Mouse (Mus musculus) macrophage (primary cell): ENCODE measurements around the gene Sbf2. TPM values are rescaled to one million over a fixed set of nuclear protein-coding genes. Genes with fewer than 3 reads are reported as not detected.
"Not testable (repeated sequence)": the region's sequence is repeated elsewhere in the genome, so short reads cannot be mapped to it uniquely, and the experiment has no call there.

Experiments used
- H3K27ac ChIP-seq: fragments of 350-480 bp; formaldehyde crosslinking; 2 replicates; pipeline ENCODE4 v1.9.0; 2021
- H3K36me3 ChIP-seq: fragments of 350-480 bp; formaldehyde crosslinking; 2 replicates; pipeline ENCODE4 v1.9.0; 2021; ENCODE audit errors: inconsistent target
- H3K4me3 ChIP-seq: fragments of 350-480 bp; formaldehyde crosslinking; 2 replicates; pipeline ENCODE4 v1.9.0; 2021; ENCODE audit errors: inconsistent target
- H3K79me2 ChIP-seq: fragments of 350-480 bp; formaldehyde crosslinking; 2 replicates; pipeline ENCODE4 v1.9.0; 2021; ENCODE audit errors: inconsistent target
- WGBS: methylation state at CpG from one replicate; pipeline ENCODE4 v1.1.7; 2026; ENCODE audit warnings: inconsistent platforms; ENCODE audit not compliant: missing documents; 5-methylcytosine and 5-hydroxymethylcytosine counted together
- polyA plus RNA-seq: library from polyadenylated mRNA; stranded (reverse); fragments of 250-400 nt; gene quantifications from 3 replicates; pipeline ENCODE4 v1.2.4, GENCODE M21; 2018; ENCODE audit warnings: inconsistent platforms

The Sbf2 gene
- polyA plus RNA-seq, 1 experiment from 2014 or later = 42.4 TPM

DNA sequence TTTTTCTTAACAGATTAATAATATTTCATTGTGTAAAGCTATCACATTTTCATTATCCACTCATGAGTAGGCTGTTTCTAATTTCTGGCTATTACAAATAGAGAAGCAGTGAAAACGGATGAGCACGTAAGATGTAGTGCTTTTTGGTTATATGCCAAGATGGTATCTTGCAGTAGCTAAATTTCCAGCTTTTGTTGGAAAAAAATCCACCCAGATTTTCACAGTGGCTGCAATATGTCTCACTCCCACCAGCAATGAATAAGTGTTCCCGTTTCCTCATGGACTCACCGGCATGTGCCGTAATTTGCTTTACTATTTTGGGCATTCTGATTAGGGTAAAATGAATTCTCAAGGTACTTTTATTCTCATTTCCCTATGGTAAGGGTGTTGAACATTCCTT lies 129.7 kb downstream of the Sbf2 start:
- 100% methylated on average over 5 of the region's 5 CpGs for WGBS

GRCm38 (mm10) chr7:110470987-110471386 lies 143.7 kb downstream of the Sbf2 start:
- 94% methylated on average over 6 of the region's 6 CpGs for WGBS
- no peak overlapping the region for H3K27ac ChIP-seq
- no peaks in the 10 kb centered on the region for H3K79me2 ChIP-seq
- no peak overlapping the region for H3K4me3 ChIP-seq
- no peaks in the 10 kb centered on the region for H3K36me3 ChIP-seq

More for the DNA sequence above, 129.7 kb downstream of the Sbf2 start:
- Histone ChIP-seq H3K36me3 (no peaks in the 10 kb centered on the region), H3K4me3 (no peak overlapping the region), H3K79me2 (no peaks in the 10 kb centered on the region), H3K27ac (no peak overlapping the region)

- H3K4me3 ChIP-seq = no peak overlapping the region
- no peaks in the 10 kb centered on the region for H3K79me2 ChIP-seq
- no peaks in the 10 kb centered on the region for H3K36me3 ChIP-seq
- H3K27ac ChIP-seq = no peak overlapping the region
- 90% methylated on average over 5 of the region's 5 CpGs for WGBS
Observed at GRCm38 (mm10) chr7:110463471-110463870, 151.3 kb downstream of the Sbf2 start.

DNA sequence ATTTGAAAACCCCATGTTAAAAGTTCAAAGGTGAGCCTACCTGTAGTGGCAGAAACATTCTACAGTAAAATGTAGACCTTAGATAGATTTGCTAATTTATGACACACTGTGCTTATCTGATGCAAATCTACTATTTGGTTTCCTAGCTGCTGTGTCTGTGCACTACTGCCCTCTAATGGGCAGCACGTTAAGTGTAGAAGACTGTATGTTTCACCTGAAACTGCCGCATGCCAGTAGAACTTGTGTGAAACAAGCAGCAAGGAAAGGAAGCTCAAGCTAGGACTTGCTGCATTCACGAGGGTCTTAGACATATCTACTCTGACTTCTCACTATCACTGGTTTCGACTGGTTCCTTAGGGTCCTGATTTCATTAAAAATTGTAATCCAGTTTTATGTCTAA lies 182.4 kb downstream of the Sbf2 start:
- H3K79me2 ChIP-seq = no peaks in the 10 kb centered on the region
- 23% methylated on average over 4 of the region's 4 CpGs for WGBS
- no peak overlapping the region for H3K27ac ChIP-seq
- 0 out of 2 replicates have a peak, but pooled peaks cover 5% of the 10 kb centered on the region for H3K36me3 ChIP-seq
- H3K4me3 ChIP-seq = no peak overlapping the region

DNA sequence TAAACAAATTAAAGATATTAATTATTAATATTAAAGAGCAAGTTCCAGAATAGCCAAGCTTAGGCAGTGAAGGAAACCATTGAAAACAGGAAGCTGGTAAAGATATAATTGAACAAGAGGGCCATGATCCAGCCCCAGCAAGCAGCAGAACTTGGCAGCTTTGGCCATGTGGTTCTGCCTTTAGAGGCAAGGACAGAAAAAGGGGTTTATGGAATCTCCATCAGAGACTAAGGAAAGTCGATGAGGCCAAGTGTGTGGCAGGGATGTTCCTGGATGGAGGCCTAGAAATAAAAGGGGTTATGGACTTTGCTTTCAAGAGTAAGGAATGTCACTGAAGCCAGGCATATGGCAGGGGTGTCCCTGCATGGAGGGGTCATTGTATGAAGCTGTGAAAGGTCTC lies 198.4 kb downstream of the Sbf2 start:
- 100% methylated on average over 1 of the region's 1 CpGs for whole genome bisulfite sequencing
- no peak overlapping the region for H3K4me3 ChIP-seq
- no peak overlapping the region for H3K27ac ChIP-seq
- no peaks in the 10 kb centered on the region for H3K79me2 ChIP-seq
- H3K36me3 ChIP-seq = peaks cover 6% of the 10 kb centered on the region; the same call in 1 of the 2 replicates

DNA sequence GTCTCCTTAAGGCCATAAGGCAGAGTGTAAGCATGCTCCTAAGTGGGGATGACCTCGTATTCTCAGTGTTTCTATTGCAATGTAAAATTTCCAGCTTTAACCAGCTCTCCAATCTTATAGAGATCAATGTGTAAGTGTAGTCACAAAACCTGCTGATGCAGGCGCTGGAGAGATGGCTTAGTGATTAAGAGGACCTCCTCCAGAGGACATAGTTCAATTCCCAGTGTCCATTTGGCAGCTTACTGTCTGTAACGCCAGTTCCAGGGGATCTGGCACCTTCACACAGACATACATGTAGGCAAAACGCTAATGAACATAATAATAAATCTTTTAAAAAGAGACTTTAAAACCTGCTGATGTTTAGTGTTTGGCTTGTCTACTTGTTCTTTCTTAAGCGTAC lies 200.4 kb downstream of the Sbf2 start:
- peaks cover 6% of the 10 kb centered on the region; the same call in 1 of the 2 replicates for H3K36me3 ChIP-seq
- WGBS = 96% methylated on average over 5 of the region's 5 CpGs
- H3K27ac ChIP-seq = no peak overlapping the region
- no peaks in the 10 kb centered on the region for H3K79me2 ChIP-seq
- H3K4me3 ChIP-seq = no peak overlapping the region

DNA sequence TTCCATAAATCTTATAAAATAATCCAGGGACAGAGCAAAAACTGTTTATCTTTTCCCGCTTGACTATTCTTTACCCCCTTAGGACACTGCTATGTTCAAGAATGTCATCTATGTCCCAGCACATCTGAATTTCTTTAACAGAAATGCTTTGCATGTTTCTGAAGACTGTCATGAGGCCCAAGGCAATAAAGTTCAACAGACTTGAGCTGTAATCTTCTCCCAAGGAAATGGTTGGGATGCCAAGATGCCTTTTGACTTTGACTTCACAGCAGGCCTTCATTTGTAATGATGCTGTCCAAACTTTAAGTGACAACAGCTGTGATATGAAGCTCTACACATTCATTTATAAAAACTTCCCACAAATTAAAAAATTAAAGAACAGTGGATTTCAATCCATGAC lies 212.6 kb downstream of the Sbf2 start:
- Histone ChIP-seq H3K79me2 (no peaks in the 10 kb centered on the region), H3K4me3 (no peak overlapping the region), H3K27ac (no peak overlapping the region), H3K36me3 (no peaks in the 10 kb centered on the region)
- 100% methylated on average over 1 of the region's 1 CpGs for WGBS

- Histone ChIP-seq H3K79me2 (no peaks in the 10 kb centered on the region), H3K27ac (no peak overlapping the region), H3K36me3 (no peaks in the 10 kb centered on the region), H3K4me3 (no peak overlapping the region)
- 100% methylated on average over 6 of the region's 6 CpGs for WGBS
Observed at GRCm38 (mm10) chr7:110392576-110392975, 222.1 kb downstream of the Sbf2 start.

GRCm38 (mm10) chr7:110391632-110392031 lies 223.1 kb downstream of the Sbf2 start:
- Histone ChIP-seq H3K4me3 (no peak overlapping the region), H3K36me3 (no peaks in the 10 kb centered on the region), H3K27ac (no peak overlapping the region), H3K79me2 (no peaks in the 10 kb centered on the region)
- 83% methylated on average over 2 of the region's 2 CpGs for WGBS

GRCm38 (mm10) chr7:110388889-110389288 lies 225.8 kb downstream of the Sbf2 start:
- peak overlapping the region; percentile 89 for H3K27ac ChIP-seq
- H3K79me2 ChIP-seq, H3K36me3 ChIP-seq, H3K4me3 ChIP-seq: not testable (repeated sequence)
- 44% methylated on average over 2 of the region's 2 CpGs for WGBS

DNA sequence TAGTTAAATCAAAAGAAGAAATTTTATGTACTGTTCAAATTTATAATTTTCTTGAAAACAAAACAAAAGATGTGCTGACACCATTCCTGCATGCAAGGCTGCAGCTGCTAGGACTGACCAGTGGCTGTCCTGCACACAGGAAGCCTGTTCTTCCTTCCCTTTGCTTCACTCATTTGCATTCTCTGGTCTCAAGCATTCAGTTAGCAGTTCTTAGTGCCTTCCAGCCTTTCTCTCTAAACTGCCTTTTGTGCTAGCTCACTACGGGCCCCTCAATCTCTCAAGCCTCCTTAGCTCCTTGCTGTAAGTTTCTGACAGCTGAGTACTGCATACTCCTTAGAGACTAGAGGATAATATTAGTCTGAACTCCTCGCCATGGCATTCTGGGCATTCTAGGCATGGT lies 227.2 kb downstream of the Sbf2 start:
- no peaks in the 10 kb centered on the region for H3K36me3 ChIP-seq
- H3K79me2 ChIP-seq = no peaks in the 10 kb centered on the region
- H3K4me3 ChIP-seq = no peak overlapping the region
- peak overlapping the region; percentile 89 for H3K27ac ChIP-seq
- 68% methylated on average over 2 of the region's 2 CpGs for WGBS

DNA sequence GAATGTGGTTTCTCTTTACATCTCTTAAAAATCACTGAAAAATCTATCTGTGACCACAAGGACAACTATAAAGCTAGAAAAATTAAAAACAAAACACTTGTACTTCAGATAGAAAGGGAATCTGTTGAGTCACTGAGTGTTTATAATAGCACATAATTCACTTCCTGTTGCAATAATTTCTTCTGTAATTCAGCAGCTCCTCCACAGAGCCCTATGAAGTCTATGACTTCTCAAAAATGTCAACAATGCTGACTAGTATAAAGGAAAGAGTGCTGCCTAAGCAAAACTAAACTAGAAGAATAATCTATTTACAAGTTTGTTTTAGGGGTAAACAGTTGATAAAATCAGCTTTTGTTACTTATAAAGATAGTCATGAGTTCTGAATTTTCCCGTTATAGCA lies 229.2 kb downstream of the Sbf2 start:
- H3K27ac ChIP-seq = peak overlapping the region; percentile 89
- WGBS = 80% methylated on average over 1 of the region's 1 CpGs
- H3K36me3 ChIP-seq = no peaks in the 10 kb centered on the region
- no peaks in the 10 kb centered on the region for H3K79me2 ChIP-seq
- no peak overlapping the region for H3K4me3 ChIP-seq

DNA sequence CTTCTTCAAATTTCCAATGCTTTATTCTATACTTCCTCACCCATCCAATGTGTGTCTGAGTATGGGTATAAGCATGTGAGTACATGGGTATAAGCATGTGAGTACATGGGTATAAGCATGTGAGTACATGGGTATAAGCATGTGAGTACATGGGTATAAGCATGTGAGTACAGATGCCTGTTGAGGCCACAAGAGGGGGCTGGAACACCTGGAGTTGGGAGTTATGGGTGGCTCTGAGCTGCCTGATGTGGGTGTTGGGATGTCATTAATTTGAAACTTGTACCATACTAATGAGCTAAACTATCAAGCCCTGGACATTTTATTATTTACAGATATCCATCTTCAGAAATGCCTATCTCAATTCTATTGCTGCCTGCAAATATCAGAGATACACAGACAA lies 230.4 kb downstream of the Sbf2 start:
- Histone ChIP-seq H3K79me2 (no peaks in the 10 kb centered on the region), H3K4me3 (no peak overlapping the region), H3K36me3 (no peaks in the 10 kb centered on the region), H3K27ac (peak overlapping the region; percentile 89)

DNA sequence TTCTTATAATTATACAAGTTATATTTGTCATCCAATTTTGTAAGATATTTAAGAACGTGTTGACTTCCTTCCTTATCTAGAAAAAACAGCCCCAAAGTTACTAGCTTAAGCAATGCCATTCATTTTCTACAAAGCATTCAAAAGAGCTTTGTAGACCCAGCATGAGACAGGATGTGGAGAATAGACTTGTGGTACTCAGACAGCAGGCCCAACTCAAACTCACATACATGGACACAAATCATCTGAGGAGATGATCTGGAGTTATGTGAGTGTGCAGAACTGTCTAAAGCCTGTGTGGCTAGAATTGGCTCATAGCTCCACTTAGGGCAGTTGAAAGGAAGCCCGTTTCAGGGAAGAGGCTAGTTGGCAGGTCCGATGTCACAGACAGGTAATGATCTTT lies 233.1 kb downstream of the Sbf2 start:
- Histone ChIP-seq H3K36me3 (no peaks in the 10 kb centered on the region), H3K27ac (peak overlapping the region; percentile 88), H3K79me2 (no peaks in the 10 kb centered on the region), H3K4me3 (no peak overlapping the region)
- WGBS = 61% methylated on average over 2 of the region's 3 CpGs

- Histone ChIP-seq H3K79me2 (no peaks in the 10 kb centered on the region), H3K27ac (peak overlapping the region; percentile 88), H3K36me3 (0 out of 2 replicates have a peak, but pooled peaks cover 10% of the 10 kb centered on the region), H3K4me3 (no peak overlapping the region)
- WGBS = 30% methylated on average over 10 of the region's 10 CpGs
Observed at GRCm38 (mm10) chr7:110379335-110379914, 235.3 kb downstream of the Sbf2 start.

DNA sequence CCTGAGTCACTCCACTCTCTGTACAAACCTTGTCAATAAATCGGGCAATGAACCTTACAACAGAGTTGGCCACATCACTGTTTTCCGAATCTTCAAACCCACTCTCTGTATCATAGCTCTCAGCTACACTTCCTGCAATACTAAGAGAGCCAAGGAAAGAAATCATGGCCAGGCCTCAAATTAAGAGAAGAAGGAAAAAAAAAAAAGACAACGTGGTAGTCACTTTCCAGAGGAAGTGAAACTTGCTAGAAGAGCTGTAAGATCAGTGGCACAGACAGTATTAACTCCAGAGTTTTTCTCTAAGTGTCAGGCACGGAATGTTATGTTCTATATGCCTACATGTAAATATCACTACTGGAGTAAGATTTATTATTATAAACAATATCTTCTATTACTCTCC lies 242.2 kb downstream of the Sbf2 start:
- Histone ChIP-seq H3K27ac (peak overlapping the region; percentile 89), H3K4me3 (peak overlapping the region; percentile 3; the same call in 1 of the 2 replicates), H3K36me3 (peaks cover 31% of the 10 kb centered on the region), H3K79me2 (no peaks in the 10 kb centered on the region)
- WGBS = 22% methylated on average over 4 of the region's 4 CpGs
